Mouse (Mus musculus): ENCODE measurements around the gene Tmem191c.

Tmem191c gene

DNA sequence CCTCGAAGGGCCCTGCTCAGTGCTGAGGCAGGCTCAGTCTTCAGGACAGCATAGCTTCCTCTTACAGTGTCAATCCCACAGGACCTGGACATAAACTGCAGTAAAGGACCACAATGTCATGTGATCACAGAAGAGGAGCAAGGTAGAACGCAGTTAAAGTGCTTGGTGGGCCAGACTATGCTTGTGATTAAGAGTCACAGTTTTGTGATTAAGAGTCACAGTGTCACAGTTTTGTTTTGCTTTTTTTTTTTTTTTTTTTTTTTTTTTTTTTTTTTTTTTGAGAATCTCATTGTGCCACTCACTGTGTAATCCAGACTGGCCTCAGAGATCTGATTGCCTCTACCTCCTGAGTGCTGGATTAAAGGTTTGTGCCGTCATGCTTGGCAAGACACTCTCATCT lies 9.8 kb upstream of the Tmem191c start:
- no peak for DNase-seq (ENCODE audit: low spot score)

GRCm38 (mm10) chr16:17267937-17268336 lies 7.9 kb upstream of the Tmem191c start:
- DNase-seq (ENCODE audit: low spot score) = peak; percentile 54

GRCm38 (mm10) chr16:17269872-17270271 lies 6.0 kb upstream of the Tmem191c start:
- DNase-seq (ENCODE audit: low spot score) = no peak

GRCm38 (mm10) chr16:17271124-17271523 lies 4.8 kb upstream of the Tmem191c start:
- DNase-seq (ENCODE audit: low spot score) = no peak

DNA sequence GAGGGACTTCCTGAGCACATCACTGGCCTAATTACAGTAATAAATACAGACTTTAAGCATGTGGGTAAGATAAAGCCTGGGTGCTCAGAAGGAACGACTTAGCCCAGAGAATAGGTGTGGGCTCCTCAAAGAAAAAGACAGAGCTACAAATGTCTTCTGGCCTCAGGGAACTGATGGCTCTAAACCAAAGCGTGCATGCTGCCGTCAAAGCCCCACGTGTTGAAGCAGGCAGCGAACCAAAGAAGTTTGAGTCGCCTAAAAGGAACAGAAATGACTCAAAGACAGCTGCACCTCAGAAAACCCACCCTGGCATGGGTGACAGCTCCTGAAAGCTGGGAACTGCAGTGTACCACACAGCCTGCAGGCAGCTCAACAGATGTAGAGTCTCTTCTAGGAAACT lies 4.0 kb upstream of the Tmem191c start:
- no peak for DNase-seq (ENCODE audit: low spot score)

GRCm38 (mm10) chr16:17276164-17277151 lies 581 bp downstream of the Tmem191c start:
- peak; percentile 86 for DNase-seq (ENCODE audit: low spot score)

DNA sequence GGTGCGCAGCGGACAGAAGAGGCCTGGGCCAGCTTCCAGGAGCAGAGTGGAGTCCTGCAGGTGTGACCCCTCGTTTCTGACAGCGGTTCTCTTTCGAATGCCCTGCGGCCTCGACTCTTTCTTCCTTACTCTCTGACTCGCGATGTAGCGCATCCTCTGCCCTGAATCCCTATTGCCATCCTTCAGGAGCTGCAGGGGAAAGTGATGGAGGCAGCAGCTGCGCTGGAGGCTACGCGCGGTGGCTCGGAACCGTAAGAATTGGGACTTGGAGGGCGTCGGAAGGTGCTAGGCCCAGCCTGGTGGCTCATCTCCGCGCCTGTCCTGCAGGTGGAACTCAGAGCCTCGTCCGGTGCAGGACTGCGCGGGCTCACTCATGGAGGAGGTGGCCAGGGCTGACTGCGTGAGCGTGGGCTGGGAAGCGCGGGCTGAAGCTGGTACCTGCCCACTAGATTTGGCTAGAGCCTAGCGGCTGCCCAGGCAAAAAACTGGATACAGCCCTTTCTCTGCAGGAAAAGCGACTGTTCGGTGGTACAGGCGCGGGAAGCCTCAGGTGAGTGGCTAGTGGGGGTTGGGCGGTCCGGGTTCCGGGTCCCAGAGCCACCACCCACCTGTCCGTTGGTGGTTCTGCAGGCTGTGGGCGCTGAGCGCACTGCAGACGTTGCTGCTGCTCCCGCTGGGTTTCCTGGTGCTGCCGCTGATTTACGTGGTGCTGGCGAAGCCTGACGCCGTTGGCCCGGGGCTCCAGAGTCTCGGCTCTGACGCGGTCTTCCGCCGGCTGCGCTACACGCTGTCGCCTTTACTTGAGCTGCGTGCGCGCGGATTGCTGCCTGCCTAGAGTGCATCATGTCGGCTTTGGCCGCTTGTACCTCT lies 1.7 kb downstream of the Tmem191c start:
- DNase-seq (ENCODE audit: low spot score) = no peak

- DNase-seq (ENCODE audit: low spot score) = no peak
Observed at GRCm38 (mm10) chr16:17280471-17280870, 4.6 kb downstream of the Tmem191c start.

- DNase-seq (ENCODE audit: low spot score) = no peak
Observed at GRCm38 (mm10) chr16:17283151-17283550, 7.3 kb downstream of the Tmem191c start.

GRCm38 (mm10) chr16:17287103-17287502 lies 11.2 kb downstream of the Tmem191c start:
- DNase-seq (ENCODE audit: low spot score) = no peak

DNA sequence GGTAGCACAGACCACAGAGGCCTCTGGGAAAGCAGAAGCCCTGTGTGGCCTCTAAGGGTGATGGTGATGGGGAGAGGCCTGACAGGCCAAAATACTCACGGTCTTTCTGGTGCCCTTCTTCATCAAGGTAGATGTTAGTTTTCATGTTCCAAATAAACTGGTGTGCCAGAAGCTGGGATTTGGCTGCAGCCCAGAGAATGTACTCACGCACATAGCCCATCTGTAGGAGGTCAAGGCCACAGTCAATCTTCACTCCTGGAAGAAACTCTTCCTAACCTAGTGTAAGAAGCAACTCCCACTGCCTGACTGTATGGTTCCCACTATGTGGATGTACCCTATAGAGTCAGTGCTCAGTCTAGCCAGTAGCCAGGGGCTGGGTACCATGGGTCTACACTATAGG lies 15.1 kb downstream of the Tmem191c start:
- DNase-seq (ENCODE audit: low spot score) = no peak

- DNase-seq (ENCODE audit: low spot score) = peak; percentile 64
Observed at GRCm38 (mm10) chr16:17292751-17293150, 16.9 kb downstream of the Tmem191c start.

- DNase-seq (ENCODE audit: low spot score) = no peak
Observed at GRCm38 (mm10) chr16:17300818-17301217, 24.9 kb downstream of the Tmem191c start.

DNA sequence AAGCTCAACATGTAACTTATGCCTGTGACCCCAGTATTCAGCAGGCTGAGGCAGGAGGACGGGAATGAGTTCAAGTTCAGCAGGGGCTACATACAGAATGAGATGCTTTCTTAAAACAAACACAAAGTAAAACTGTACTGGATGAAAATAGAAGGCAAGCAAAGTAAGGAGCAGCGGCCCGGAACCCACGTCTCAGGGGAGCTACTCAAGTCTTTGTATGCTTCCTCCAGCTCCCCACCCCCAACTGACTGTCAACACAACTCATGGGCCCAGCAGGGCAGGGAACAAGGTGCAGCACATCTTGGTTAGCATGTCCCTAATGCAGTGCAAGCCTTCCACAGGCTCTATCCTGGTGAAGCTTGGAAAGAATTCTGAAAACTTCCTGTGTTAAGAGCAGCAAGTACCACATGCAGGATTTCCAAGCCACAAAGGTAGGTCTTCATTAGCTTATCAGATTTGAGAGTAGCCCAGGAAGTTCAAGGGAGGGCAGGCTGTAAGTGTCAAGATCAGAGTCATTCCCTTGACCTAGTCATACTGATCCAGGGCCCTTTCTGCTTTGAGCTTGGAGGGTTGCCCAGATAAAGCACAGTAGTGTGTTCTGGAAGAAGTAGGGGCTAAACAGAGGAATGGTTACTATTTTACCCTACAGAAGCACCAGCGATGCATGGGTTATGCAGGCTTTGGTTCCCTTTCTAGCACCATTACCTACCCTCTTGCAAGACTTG lies 27.8 kb downstream of the Tmem191c start:
- no peak for DNase-seq (ENCODE audit: low spot score)

GRCm38 (mm10) chr16:17307461-17307860 lies 31.6 kb downstream of the Tmem191c start:
- no peak for DNase-seq (ENCODE audit: low spot score)

- DNase-seq (ENCODE audit: low spot score) = no peak
Observed at GRCm38 (mm10) chr16:17309036-17309435, 33.2 kb downstream of the Tmem191c start.

DNA sequence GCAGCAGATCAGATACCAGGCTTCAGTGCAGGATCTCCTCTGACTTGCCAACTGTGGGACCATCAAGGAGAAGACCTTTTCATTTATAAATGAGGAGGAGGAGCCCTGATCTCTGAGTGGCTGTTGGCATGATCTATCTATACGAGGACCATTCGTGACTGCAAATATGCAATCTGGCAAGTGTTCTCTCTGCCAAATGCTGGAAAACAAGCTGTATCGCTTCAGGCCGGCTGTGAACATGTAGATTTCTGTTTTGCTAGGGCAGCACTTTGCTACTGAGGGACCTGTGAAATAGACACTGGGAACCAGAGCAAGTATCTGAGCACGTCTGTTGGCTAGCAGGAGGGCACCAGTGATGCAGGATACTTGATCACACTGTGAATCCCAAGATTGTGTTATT lies 36.7 kb downstream of the Tmem191c start:
- DNase-seq (ENCODE audit: low spot score) = no peak

DNA sequence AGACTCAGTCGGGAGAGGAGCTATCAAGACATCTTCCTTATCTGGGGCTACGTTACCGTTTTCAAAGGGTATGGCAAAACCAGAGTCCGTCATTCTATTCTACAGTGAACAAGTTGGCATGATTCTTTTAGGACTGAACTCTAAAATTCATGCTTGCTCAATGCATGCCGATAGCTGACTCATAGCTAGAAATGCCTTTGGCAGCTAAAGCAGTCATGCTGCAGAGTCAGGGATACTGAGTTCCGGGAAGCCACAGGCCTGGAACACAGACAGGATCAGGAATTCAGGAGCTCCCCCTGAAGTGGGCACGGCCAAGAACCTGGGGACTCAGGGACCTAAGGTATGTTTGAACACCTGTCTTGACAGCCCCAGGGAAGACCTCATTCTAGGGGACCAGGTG lies 40.7 kb downstream of the Tmem191c start:
- DNase-seq (ENCODE audit: low spot score) = no peak

DNA sequence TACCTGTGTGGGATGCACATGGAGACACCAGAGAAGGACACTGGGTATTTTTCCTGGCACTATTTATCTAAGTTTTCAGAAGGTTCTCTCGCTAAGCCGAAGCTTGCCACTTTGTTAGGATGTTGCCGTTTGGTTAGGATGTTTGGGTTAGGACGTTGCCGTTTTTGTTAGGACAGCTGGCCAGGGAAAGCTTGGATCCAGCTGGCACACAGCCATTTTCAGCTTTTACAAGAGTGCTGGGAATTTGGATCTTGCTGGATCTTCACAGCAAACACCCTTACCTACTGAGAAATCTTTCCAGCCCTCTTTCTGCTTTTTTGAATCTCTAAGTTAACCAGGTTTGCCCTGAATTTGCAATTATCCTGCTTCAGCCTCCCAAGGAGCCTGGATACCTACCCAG lies 45.6 kb downstream of the Tmem191c start:
- no peak for DNase-seq (ENCODE audit: low spot score)

- DNase-seq (ENCODE audit: low spot score) = no peak
Observed at GRCm38 (mm10) chr16:17324745-17325144, 48.9 kb downstream of the Tmem191c start.

DNA sequence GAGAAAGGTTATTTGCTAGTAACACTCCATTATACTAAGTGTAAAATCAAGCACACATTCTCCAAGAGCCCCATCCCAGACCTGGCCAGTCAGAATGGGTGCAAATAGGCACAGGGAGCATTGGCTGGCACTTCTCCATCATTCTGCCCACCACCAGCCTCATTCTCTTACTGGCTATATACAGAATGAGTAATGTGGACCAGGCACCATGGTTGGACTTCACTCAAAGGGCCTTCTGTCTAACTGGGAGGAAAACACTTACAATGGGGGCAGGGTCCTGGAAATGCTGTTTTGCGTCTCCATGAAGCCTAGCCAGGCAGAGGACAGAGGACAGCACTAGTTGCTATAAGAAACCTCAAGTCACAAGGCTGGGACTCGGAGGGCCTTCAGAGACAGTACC lies 50.2 kb downstream of the Tmem191c start:
- DNase-seq (ENCODE audit: low spot score) = no peak
